Mouse (Mus musculus) ES-E14 (cell line): Measurements from ENCODE around the gene Slc35e3.

Experiments used
- CHD2 ChIP-seq: IDR thresholded peaks from 2 replicates; pipeline ENCODE4 v1.6.1; 2014; ENCODE audit warnings: mild to moderate bottlenecking, low read depth, low read length, inconsistent platforms
- HCFC1 ChIP-seq: IDR thresholded peaks from 2 replicates; pipeline ENCODE4 v1.6.1; 2012; ENCODE audit warnings: low read length, inconsistent platforms, borderline replicate concordance; ENCODE audit not compliant: insufficient read depth
- ZC3H11A ChIP-seq: IDR thresholded peaks from 2 replicates; pipeline ENCODE4 v1.6.1; 2012; ENCODE audit warnings: low read depth, mild to moderate bottlenecking, inconsistent platforms, low read length, borderline replicate concordance
- ZNF384 ChIP-seq: IDR thresholded peaks from 2 replicates; pipeline ENCODE4 v1.6.1; 2012; ENCODE audit warnings: low read depth, low read length, inconsistent platforms

DNA sequence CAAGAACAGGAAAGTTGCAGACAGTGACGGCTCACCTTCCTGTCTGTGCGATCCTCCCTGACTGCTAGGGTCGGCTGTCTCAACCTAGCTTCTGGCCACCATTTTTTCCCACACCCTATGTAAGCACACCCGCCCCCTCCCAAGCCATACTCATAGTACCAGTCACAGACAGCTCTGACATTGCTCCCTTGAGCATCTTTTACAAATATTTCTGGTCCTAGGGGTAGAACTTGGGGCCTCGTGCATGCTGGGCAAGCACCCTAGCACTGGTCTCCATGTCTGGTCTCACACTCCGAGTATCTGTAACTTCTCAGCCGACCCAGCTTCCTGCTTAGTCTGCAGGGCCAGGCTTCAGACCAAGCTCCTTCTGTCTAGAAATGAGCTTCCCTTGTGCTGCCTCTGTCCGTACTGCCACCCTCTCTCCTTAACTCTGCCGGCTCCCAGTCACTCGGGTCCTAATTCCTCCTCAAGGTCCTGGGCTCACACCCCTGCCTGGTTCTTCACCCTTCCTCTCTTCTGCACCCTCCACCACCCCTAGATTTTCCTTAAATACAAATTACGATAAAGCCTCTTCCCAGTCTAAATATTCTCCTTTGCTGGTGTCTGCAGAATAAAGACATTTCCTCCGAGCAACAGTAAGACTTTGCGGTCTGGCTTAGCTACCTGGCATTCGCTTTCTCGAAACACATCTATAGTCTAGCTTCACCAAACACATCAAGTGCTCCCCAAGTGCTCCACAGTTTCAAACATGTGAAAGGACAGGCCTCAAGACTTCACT is 4.3 kb downstream of the Slc35e3 start:
- no peak for TF ChIP-seq CHD2
- no peak for TF ChIP-seq HCFC1
- TF ChIP-seq ZNF384: no peak
- no peak for TF ChIP-seq ZC3H11A
